Mouse (Mus musculus) midbrain, embryonic 11.5 days (tissue): ENCODE data around the gene BC100530. TPM values are rescaled to one million over a fixed set of nuclear protein-coding genes. Genes with fewer than 3 reads are reported as not detected.
"Not testable (repeated sequence)": the region's sequence is repeated elsewhere in the genome, so short reads cannot be mapped to it uniquely, and the experiment has no call there.

Experiments
- ATAC-seq: fragments of 200-750 bp; cut with Nextera tagmentation; 2 replicates; pipeline ENCODE4 v1.8.0; 2017; ENCODE audit warnings: moderate TSS enrichment, moderate library complexity; ENCODE audit not compliant: low FRiP score
- DNase-seq: peaks from one replicate; pipeline ENCODE4 v3.0.0; 2015; ENCODE audit warnings: low spot score; ENCODE audit errors: missing footprints
- H3K27ac ChIP-seq: fragments of 300-500 bp; sonication (generic); 2 replicates; pipeline ENCODE4 v1.5.1; 2014; ENCODE audit warnings: low read depth, low read length
- H3K27me3 ChIP-seq: fragments of 300-500 bp; sonication (generic); 2 replicates; pipeline ENCODE4 v1.6.1; 2014; ENCODE audit warnings: mild to moderate bottlenecking, low read length, moderate library complexity, mixed read lengths; ENCODE audit not compliant: control insufficient read depth, insufficient read depth
- H3K36me3 ChIP-seq: fragments of 300-500 bp; sonication (generic); 2 replicates; pipeline ENCODE4 v1.6.1; 2014; ENCODE audit warnings: mild to moderate bottlenecking, low read length, moderate library complexity, mixed read lengths; ENCODE audit not compliant: control insufficient read depth, insufficient read depth
- H3K4me1 ChIP-seq: fragments of 300-500 bp; sonication (generic); 2 replicates; pipeline ENCODE4 v1.6.1; 2014; ENCODE audit warnings: low read length; ENCODE audit not compliant: control insufficient read depth, insufficient read depth
- H3K4me2 ChIP-seq: fragments of 300-500 bp; sonication (generic); 2 replicates; pipeline ENCODE4 v1.6.1; 2014; ENCODE audit warnings: mild to moderate bottlenecking, moderate library complexity
- H3K4me3 ChIP-seq: fragments of 300-500 bp; sonication (generic); 2 replicates; pipeline ENCODE4 v1.5.1; 2014; ENCODE audit warnings: low read depth, low read length
- H3K9ac ChIP-seq: fragments of 300-500 bp; sonication (generic); 2 replicates; pipeline ENCODE4 v1.6.1; 2014; ENCODE audit warnings: low read length
- H3K9me3 ChIP-seq: fragments of 300-500 bp; sonication (generic); 2 replicates; pipeline ENCODE4 v1.6.1; 2016; ENCODE audit warnings: low read length; ENCODE audit not compliant: control insufficient read depth
- WGBS: fragments of 180-500 bp; shearing (Covaris S2); extraction: QIAGEN DNeasy Blood & Tissue Kit; methylation state at CpG from one replicate; pipeline ENCODE4 v1.1.7; 2014; 5-methylcytosine and 5-hydroxymethylcytosine counted together
- polyA plus RNA-seq: library from polyadenylated mRNA; unstranded; fragments of >200 nt; fragmentation: Nextera tagmentation; extraction: Ambion mirVana; gene quantifications from 2 replicates; pipeline ENCODE4 v1.2.1, GENCODE M21; 2014

Gene BC100530
- 0.87 and 0.90 TPM in 2 replicates for polyA plus RNA-seq

GRCm38 (mm10) chr16:36367648-36368047, at the start of gene BC100530:
Gene BC100530, minus strand, starts transcription at chr16:36367748.
- not testable (repeated sequence) for H3K27ac ChIP-seq, H3K27me3 ChIP-seq, H3K9me3 ChIP-seq, H3K4me1 ChIP-seq, H3K9ac ChIP-seq, ATAC-seq, DNase-seq, H3K4me2 ChIP-seq, H3K36me3 ChIP-seq, H3K4me3 ChIP-seq
- 85% methylated on average over 3 of the region's 3 CpGs for WGBS

GRCm38 (mm10) chr16:36408357-36408756, 40.8 kb upstream of the BC100530 start, which contains the start of gene Stfa2:
Gene Stfa2, minus strand, starts transcription at chr16:36408457.
- no peaks in the 10 kb centered on the region for H3K36me3 ChIP-seq
- no peak within 1 kb of the TSS for H3K4me3 ChIP-seq
- DNase-seq (no peak), ATAC-seq (no peak)
- no peak within 1 kb of the TSS for H3K27ac ChIP-seq
- H3K27me3 ChIP-seq: no peaks in the 10 kb centered on the region
- H3K9me3 ChIP-seq: no peaks in the 10 kb centered on the region
- H3K9ac ChIP-seq: no peak within 1 kb of the TSS
- no peaks in the 10 kb centered on the region for H3K4me1 ChIP-seq
- no peak within 1 kb of the TSS for H3K4me2 ChIP-seq

- 30% methylated on average over 4 of the region's 4 CpGs for WGBS
- DNase-seq: no peak
- Histone ChIP-seq H3K4me1 (no peaks in the 10 kb centered on the region), H3K4me2 (no peak overlapping the region), H3K27me3 (no peaks in the 10 kb centered on the region), H3K36me3 (no peaks in the 10 kb centered on the region), H3K9me3 (no peaks in the 10 kb centered on the region), H3K27ac (no peak overlapping the region), H3K4me3 (no peak overlapping the region), H3K9ac (no peak overlapping the region)
- ATAC-seq: no peak
Measured at GRCm38 (mm10) chr16:36389060-36389459, 21.5 kb upstream of the BC100530 start.

GRCm38 (mm10) chr16:36337171-36337570, 30.4 kb downstream of the BC100530 start:
- ATAC-seq: no peak
- DNase-seq: no peak
- Histone ChIP-seq H3K4me2 (no peak overlapping the region), H3K27ac (no peak overlapping the region), H3K27me3 (no peaks in the 10 kb centered on the region), H3K4me1 (no peaks in the 10 kb centered on the region), H3K9me3 (no peaks in the 10 kb centered on the region), H3K9ac (no peak overlapping the region), H3K4me3 (no peak overlapping the region), H3K36me3 (no peaks in the 10 kb centered on the region)
- 84% methylated on average over 2 of the region's 2 CpGs for WGBS

- DNase-seq (no peak), ATAC-seq (no peak)
- Histone ChIP-seq H3K27me3 (no peaks in the 10 kb centered on the region), H3K36me3 (no peaks in the 10 kb centered on the region), H3K4me1 (no peaks in the 10 kb centered on the region), H3K9me3 (no peaks in the 10 kb centered on the region), H3K9ac (no peak within 1 kb of the TSS), H3K4me2 (no peak within 1 kb of the TSS), H3K4me3 (no peak within 1 kb of the TSS), H3K27ac (no peak within 1 kb of the TSS)
- 84% methylated on average over 3 of the region's 3 CpGs for WGBS
Measured at GRCm38 (mm10) chr16:36334232-36334631, 33.3 kb downstream of the BC100530 start, which contains the start of gene BC117090. Gene BC117090, minus strand, starts transcription at chr16:36334332.

- ATAC-seq: no peak
- H3K4me3 ChIP-seq: no peak overlapping the region
Measured at GRCm38 (mm10) chr16:36319286-36319685, 48.3 kb downstream of the BC100530 start.

GRCm38 (mm10) chr16:36316111-36316510, 51.4 kb downstream of the BC100530 start:
- ATAC-seq, H3K27ac ChIP-seq, H3K4me3 ChIP-seq, DNase-seq, H3K4me2 ChIP-seq, H3K4me1 ChIP-seq, H3K9ac ChIP-seq, H3K36me3 ChIP-seq, H3K27me3 ChIP-seq, H3K9me3 ChIP-seq: not testable (repeated sequence)
- 81% methylated on average over 6 of the region's 6 CpGs for WGBS

More at GRCm38 (mm10) chr16:36319286-36319685, 48.3 kb downstream of the BC100530 start:
- Histone ChIP-seq H3K36me3 (no peaks in the 10 kb centered on the region), H3K27ac (no peak overlapping the region), H3K4me2 (no peak overlapping the region), H3K9ac (no peak overlapping the region), H3K4me1 (no peaks in the 10 kb centered on the region), H3K9me3 (no peaks in the 10 kb centered on the region), H3K27me3 (no peaks in the 10 kb centered on the region)
- DNase-seq: no peak

Other genes starting within 250 kb of the BC100530 start
- gene Csta1, start 236.5 kb downstream of the BC100530 start, polyA plus RNA-seq: 0.06 and 0.12 TPM in 2 replicates
- gene Stfa2l1, start 210.9 kb downstream of the BC100530 start, polyA plus RNA-seq: not detected in 2 replicates
- 0.78 TPM in 1 of 2 replicates, not detected in the other for gene Gm5483, start 183.5 kb downstream of the BC100530 start, polyA plus RNA-seq
- not detected in 2 replicates for gene Gm5416, start 157.3 kb downstream of the BC100530 start, polyA plus RNA-seq
- not detected in 2 replicates for gene 2010005H15Rik, start 146.3 kb downstream of the BC100530 start, polyA plus RNA-seq
- gene Stfa1, start 90.8 kb downstream of the BC100530 start, polyA plus RNA-seq: 0.90 and 1.4 TPM in 2 replicates
- not detected in 2 replicates for gene BC117090, start 33.4 kb downstream of the BC100530 start, polyA plus RNA-seq
- not detected in 2 replicates for gene Stfa2, start 40.7 kb upstream of the BC100530 start, polyA plus RNA-seq
- gene Stfa3, start 87.6 kb upstream of the BC100530 start, polyA plus RNA-seq: not detected in 2 replicates
- gene Casr, start 194.4 kb upstream of the BC100530 start, polyA plus RNA-seq: 0.20 TPM in 1 of 2 replicates, not detected in the other